In the genomic region with DNA sequence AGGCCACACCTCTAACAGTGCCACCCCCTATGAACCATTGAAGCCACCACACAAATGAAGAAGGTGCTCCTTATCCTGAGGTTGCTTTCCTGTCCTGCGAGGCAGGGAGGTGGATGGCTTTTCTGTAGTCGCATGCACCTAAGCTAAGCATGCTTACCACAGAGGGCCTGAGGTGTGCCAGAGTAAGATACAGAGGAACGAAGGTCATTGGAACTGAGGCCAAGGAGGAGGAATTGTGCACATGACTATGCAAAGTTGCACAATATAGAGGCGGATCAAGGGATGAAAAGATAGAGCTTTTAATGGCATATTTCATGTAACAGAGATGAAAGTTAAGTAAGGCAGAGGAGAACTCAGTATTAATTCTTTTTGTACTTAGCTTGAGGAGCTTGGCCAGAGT, we compare ENCODE assay signal across 12 mouse cellular contexts.
"Had no signal": no experiment of that assay in that cellular context is flagged by ENCODE, and none has a peak within 500 bp of the region (broad histone marks: within the 10 kb centered on the region; RNA-seq: fewer than 3 reads in every experiment).

No protein-coding gene starts in this region.

- H3K9ac ChIP-seq: limb, embryonic 12.5 days; liver, embryonic 14.5 days; midbrain, embryonic 13.5 days had no signal

- ATAC-seq: lung, postnatal 0 days; midbrain, embryonic 13.5 days had no signal

- H3K27ac ChIP-seq: layer of hippocampus, adult 2 months; limb, embryonic 12.5 days; liver, embryonic 14.5 days; midbrain, embryonic 13.5 days had no signal

- H3K4me2 ChIP-seq: limb, embryonic 12.5 days; midbrain, embryonic 13.5 days had no signal

- H3K4me3 ChIP-seq: layer of hippocampus, adult 2 months; limb, embryonic 12.5 days; midbrain, embryonic 13.5 days had no signal

- H3K27me3 ChIP-seq: limb, embryonic 12.5 days; midbrain, embryonic 13.5 days had no signal

- H3K9me3 ChIP-seq: limb, embryonic 12.5 days; midbrain, embryonic 13.5 days had no signal

- DNase-seq: kidney, postnatal 14 days; liver; lung, adult 2 months; lung, postnatal 36 days; right cerebral cortex, postnatal 25 days; thymus, adult 18-20 months; thymus, postnatal 14 days had no signal
